Mouse (Mus musculus): ENCODE measurements around the gene Osmr. TPM values are rescaled to one million over a fixed set of nuclear protein-coding genes. Genes with fewer than 3 reads are reported as not detected.

Gene Osmr
- polyA plus RNA-seq (2015; fragmentation: Nextera tagmentation; extraction: Ambion mirVana) = 4.6 and 4.7 TPM in 2 replicates

- H3K9me3 ChIP-seq (replicated peaks; ENCODE audit: control insufficient read depth, low read length) = no peaks in the 10 kb centered on the region
- H3K27ac ChIP-seq (ENCODE audit: low read length) = peak within 1 kb of the TSS; percentile 69
- peak within 1 kb of the TSS; percentile 95 for H3K4me2 ChIP-seq (ENCODE audit: low read depth, low read length)
- H3K27me3 ChIP-seq (ENCODE audit: control insufficient read depth, insufficient read depth, low read length) = no peaks in the 10 kb centered on the region
- peak within 1 kb of the TSS; percentile 84 for H3K9ac ChIP-seq (ENCODE audit: low read length)
- H3K36me3 ChIP-seq (ENCODE audit: control insufficient read depth, insufficient read depth) = no peaks in the 10 kb centered on the region
- ATAC-seq (replicated peaks; ENCODE audit: extremely low read depth, insufficient read depth, low FRiP score) = peak; percentile 28; the same call in 1 of the 2 replicates
- H3K4me1 ChIP-seq (ENCODE audit: control insufficient read depth, insufficient read depth, low read length) = peaks cover 6% of the 10 kb centered on the region
- 5% methylated on average over 16 of the region's 16 CpGs for WGBS
- H3K4me3 ChIP-seq (ENCODE audit: low read length) = peak within 1 kb of the TSS; percentile 71
These were observed at the start of gene Osmr for GRCm38 (mm10) chr15:6874601-6875019. Osmr (minus strand) TSS chr15:6874969.

DNA sequence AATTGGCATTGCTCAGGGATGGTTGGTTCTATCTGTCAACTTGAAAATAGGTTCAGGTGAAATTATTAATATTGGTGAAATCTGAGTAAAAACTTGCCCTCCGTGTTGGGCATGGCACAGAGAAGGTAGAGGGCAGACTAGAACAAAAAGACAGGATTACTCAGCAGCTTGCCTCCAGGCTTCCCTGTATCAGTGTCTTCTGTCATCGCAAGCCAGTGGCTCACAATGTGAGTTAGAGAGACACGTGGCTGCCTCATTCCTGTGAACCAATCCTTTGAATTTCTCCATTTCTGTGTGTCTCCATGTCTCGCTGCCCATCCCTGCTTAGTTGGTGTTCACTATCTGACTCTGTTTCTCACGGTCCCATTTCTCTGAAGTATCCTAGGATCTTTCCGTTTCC is 44.6 kb upstream of the Osmr start:
- Histone ChIP-seq H3K4me2 (ENCODE audit: low read depth, low read length) (no peak overlapping the region), H3K27ac (ENCODE audit: low read length) (no peak overlapping the region), H3K9ac (ENCODE audit: low read length) (no peak overlapping the region), H3K4me1 (ENCODE audit: control insufficient read depth, insufficient read depth, low read length) (peaks cover 2% of the 10 kb centered on the region; the same call in 1 of the 2 replicates), H3K4me3 (ENCODE audit: low read length) (no peak overlapping the region), H3K9me3 (replicated peaks; ENCODE audit: control insufficient read depth, low read length) (no peaks in the 10 kb centered on the region), H3K36me3 (ENCODE audit: control insufficient read depth, insufficient read depth) (no peaks in the 10 kb centered on the region), H3K27me3 (ENCODE audit: control insufficient read depth, insufficient read depth, low read length) (no peaks in the 10 kb centered on the region; the same call in 1 of the 2 replicates)
- no peak for ATAC-seq (replicated peaks; ENCODE audit: extremely low read depth, insufficient read depth, low FRiP score)
- WGBS = 49% methylated on average over 6 of the region's 6 CpGs

GRCm38 (mm10) chr15:6914163-6914562 is 39.4 kb upstream of the Osmr start:
- no peak overlapping the region for H3K27ac ChIP-seq (ENCODE audit: low read length)
- no peak for ATAC-seq (replicated peaks; ENCODE audit: extremely low read depth, insufficient read depth, low FRiP score)
- H3K27me3 ChIP-seq (ENCODE audit: control insufficient read depth, insufficient read depth, low read length) = no peaks in the 10 kb centered on the region; the same call in 1 of the 2 replicates
- no peak overlapping the region for H3K4me2 ChIP-seq (ENCODE audit: low read depth, low read length)
- peaks cover 10% of the 10 kb centered on the region for H3K4me1 ChIP-seq (ENCODE audit: control insufficient read depth, insufficient read depth, low read length)
- WGBS = 86% methylated on average over 6 of the region's 6 CpGs
- H3K36me3 ChIP-seq (ENCODE audit: control insufficient read depth, insufficient read depth) = no peaks in the 10 kb centered on the region
- no peaks in the 10 kb centered on the region for H3K9me3 ChIP-seq (replicated peaks; ENCODE audit: control insufficient read depth, low read length)
- no peak overlapping the region for H3K9ac ChIP-seq (ENCODE audit: low read length)
- H3K4me3 ChIP-seq (ENCODE audit: low read length) = no peak overlapping the region

DNA sequence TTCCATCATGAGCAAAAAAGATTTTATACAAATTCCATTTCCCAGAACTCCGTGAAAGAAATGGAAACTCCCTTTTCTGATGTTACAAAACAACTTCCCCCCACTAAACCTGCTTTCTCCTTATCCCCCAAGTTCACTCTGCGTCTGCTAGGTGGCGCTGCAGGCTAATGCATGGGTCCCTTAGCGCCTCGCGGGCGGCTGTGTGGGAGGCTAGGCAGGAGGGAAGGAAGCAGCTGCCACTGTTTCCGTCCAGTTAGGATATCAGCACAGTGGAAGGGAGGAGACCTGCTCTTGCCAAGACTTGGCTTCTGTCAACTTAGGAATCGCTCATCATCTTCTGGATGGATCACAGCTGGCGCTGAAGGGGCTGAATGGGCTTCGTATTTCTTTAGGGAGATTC is 34.9 kb upstream of the Osmr start:
- peak; percentile 95 for ATAC-seq (replicated peaks; ENCODE audit: extremely low read depth, insufficient read depth, low FRiP score)
- Histone ChIP-seq H3K9ac (ENCODE audit: low read length) (peak overlapping the region; percentile 39), H3K4me1 (ENCODE audit: control insufficient read depth, insufficient read depth, low read length) (peaks cover 10% of the 10 kb centered on the region), H3K27ac (ENCODE audit: low read length) (no peak overlapping the region; the same call in 1 of the 2 replicates), H3K4me2 (ENCODE audit: low read depth, low read length) (peak overlapping the region; percentile 48), H3K27me3 (ENCODE audit: control insufficient read depth, insufficient read depth, low read length) (no peaks in the 10 kb centered on the region), H3K36me3 (ENCODE audit: control insufficient read depth, insufficient read depth) (no peaks in the 10 kb centered on the region), H3K9me3 (replicated peaks; ENCODE audit: control insufficient read depth, low read length) (no peaks in the 10 kb centered on the region), H3K4me3 (ENCODE audit: low read length) (peak overlapping the region; percentile 12; the same call in 1 of the 2 replicates)
- WGBS = 2% methylated on average over 11 of the region's 11 CpGs

- Histone ChIP-seq H3K4me3 (ENCODE audit: low read length) (peak overlapping the region; percentile 12; the same call in 1 of the 2 replicates), H3K36me3 (ENCODE audit: control insufficient read depth, insufficient read depth) (no peaks in the 10 kb centered on the region), H3K9me3 (replicated peaks; ENCODE audit: control insufficient read depth, low read length) (no peaks in the 10 kb centered on the region), H3K9ac (ENCODE audit: low read length) (peak overlapping the region; percentile 8), H3K27me3 (ENCODE audit: control insufficient read depth, insufficient read depth, low read length) (no peaks in the 10 kb centered on the region), H3K27ac (ENCODE audit: low read length) (0 out of 2 replicates have a peak overlapping the region, but pooled peaks have one; percentile 13), H3K4me1 (ENCODE audit: control insufficient read depth, insufficient read depth, low read length) (peaks cover 10% of the 10 kb centered on the region), H3K4me2 (ENCODE audit: low read depth, low read length) (peak overlapping the region; percentile 48)
- no peak for ATAC-seq (replicated peaks; ENCODE audit: extremely low read depth, insufficient read depth, low FRiP score)
- WGBS = 35% methylated on average over 14 of the region's 14 CpGs
These were observed 34.3 kb upstream of the Osmr start for GRCm38 (mm10) chr15:6909084-6909483.

DNA sequence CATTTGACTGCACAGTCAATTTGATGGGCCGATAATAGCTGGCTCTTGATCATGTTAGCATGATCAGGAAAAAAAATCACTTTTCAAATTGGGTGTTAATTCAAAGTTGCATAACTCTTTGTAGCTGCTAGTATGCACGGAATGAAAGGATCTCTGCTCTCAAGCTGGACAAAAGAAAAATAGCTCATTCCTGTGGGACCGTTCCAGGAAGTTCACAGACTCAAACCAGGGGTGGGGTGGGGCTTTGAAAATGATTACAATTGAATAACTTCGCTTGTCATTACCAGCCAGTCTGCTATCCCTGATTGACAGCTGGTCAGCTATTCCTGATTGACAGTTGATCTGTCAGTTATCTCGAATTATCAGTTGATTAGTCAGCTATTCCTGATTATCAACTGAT is 33.8 kb upstream of the Osmr start:
- ATAC-seq (replicated peaks; ENCODE audit: extremely low read depth, insufficient read depth, low FRiP score) = no peak
- H3K36me3 ChIP-seq (ENCODE audit: control insufficient read depth, insufficient read depth) = no peaks in the 10 kb centered on the region

GRCm38 (mm10) chr15:6906260-6907047 is 31.7 kb upstream of the Osmr start:
- no peaks in the 10 kb centered on the region for H3K36me3 ChIP-seq (ENCODE audit: control insufficient read depth, insufficient read depth)
- H3K27me3 ChIP-seq (ENCODE audit: control insufficient read depth, insufficient read depth, low read length) = no peaks in the 10 kb centered on the region
- no peak overlapping the region for H3K4me3 ChIP-seq (ENCODE audit: low read length)
- H3K9me3 ChIP-seq (replicated peaks; ENCODE audit: control insufficient read depth, low read length) = no peaks in the 10 kb centered on the region
- H3K4me2 ChIP-seq (ENCODE audit: low read depth, low read length) = no peak overlapping the region
- 61% methylated on average over 19 of the region's 19 CpGs for WGBS
- ATAC-seq (replicated peaks; ENCODE audit: extremely low read depth, insufficient read depth, low FRiP score) = no peak
- H3K9ac ChIP-seq (ENCODE audit: low read length) = no peak overlapping the region
- H3K4me1 ChIP-seq (ENCODE audit: control insufficient read depth, insufficient read depth, low read length) = peaks cover 10% of the 10 kb centered on the region
- no peak overlapping the region for H3K27ac ChIP-seq (ENCODE audit: low read length)

More for the DNA sequence above, 33.8 kb upstream of the Osmr start:
- H3K27ac ChIP-seq (ENCODE audit: low read length) = no peak overlapping the region
- H3K4me3 ChIP-seq (ENCODE audit: low read length) = no peak overlapping the region
- 44% methylated on average over 5 of the region's 5 CpGs for WGBS
- H3K9ac ChIP-seq (ENCODE audit: low read length) = no peak overlapping the region
- no peaks in the 10 kb centered on the region for H3K9me3 ChIP-seq (replicated peaks; ENCODE audit: control insufficient read depth, low read length)
- H3K4me2 ChIP-seq (ENCODE audit: low read depth, low read length) = no peak overlapping the region
- H3K4me1 ChIP-seq (ENCODE audit: control insufficient read depth, insufficient read depth, low read length) = peaks cover 10% of the 10 kb centered on the region
- H3K27me3 ChIP-seq (ENCODE audit: control insufficient read depth, insufficient read depth, low read length) = no peaks in the 10 kb centered on the region

- ATAC-seq (replicated peaks; ENCODE audit: extremely low read depth, insufficient read depth, low FRiP score) = no peak
- WGBS = 84% methylated on average over 4 of the region's 4 CpGs
- H3K4me2 ChIP-seq (ENCODE audit: low read depth, low read length) = no peak overlapping the region
These were observed 31.0 kb upstream of the Osmr start for GRCm38 (mm10) chr15:6905726-6906125.

DNA sequence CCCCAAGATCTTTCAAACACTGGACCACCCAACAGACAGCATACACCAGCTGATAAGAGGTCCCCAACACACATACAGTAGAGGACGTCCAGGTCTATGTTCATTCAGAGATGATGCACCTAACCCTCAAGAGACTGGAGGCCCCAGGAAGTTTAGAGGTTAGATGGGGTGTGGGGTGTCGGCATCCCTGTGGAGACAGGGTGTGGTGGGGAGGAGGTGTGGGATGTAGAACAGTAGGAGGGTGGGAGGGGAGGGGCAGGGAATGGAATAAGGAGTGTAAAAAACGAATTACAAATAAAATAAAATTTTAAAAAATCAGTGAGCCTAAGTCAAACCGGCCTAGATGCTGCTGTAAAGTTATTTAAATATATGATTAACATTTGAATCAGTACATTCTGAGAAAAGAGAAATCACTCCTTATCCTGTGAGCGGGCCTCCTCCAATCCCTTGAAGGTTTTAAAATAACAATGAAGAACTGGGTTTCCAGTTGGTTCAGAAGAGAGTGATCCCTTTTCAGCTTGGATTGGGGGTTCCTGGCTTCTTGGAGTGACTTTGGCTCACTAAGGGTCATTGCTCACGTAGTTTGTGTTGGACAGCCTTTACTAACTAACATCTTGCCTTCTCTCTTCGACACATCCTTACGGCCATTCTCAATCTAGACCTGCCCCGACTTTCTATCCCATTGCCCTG is 28.7 kb upstream of the Osmr start:
- ATAC-seq (replicated peaks; ENCODE audit: extremely low read depth, insufficient read depth, low FRiP score) = no peak
- no peaks in the 10 kb centered on the region; the same call in 1 of the 2 replicates for H3K4me1 ChIP-seq (ENCODE audit: control insufficient read depth, insufficient read depth, low read length)
- H3K27me3 ChIP-seq (ENCODE audit: control insufficient read depth, insufficient read depth, low read length) = no peaks in the 10 kb centered on the region
- no peaks in the 10 kb centered on the region for H3K36me3 ChIP-seq (ENCODE audit: control insufficient read depth, insufficient read depth)
- no peak overlapping the region for H3K4me2 ChIP-seq (ENCODE audit: low read depth, low read length)
- H3K9me3 ChIP-seq (replicated peaks; ENCODE audit: control insufficient read depth, low read length) = no peaks in the 10 kb centered on the region
- no peak overlapping the region for H3K9ac ChIP-seq (ENCODE audit: low read length)
- no peak overlapping the region for H3K4me3 ChIP-seq (ENCODE audit: low read length)
- 65% methylated on average over 9 of the region's 9 CpGs for WGBS
- H3K27ac ChIP-seq (ENCODE audit: low read length) = no peak overlapping the region

More at GRCm38 (mm10) chr15:6905726-6906125, 31.0 kb upstream of the Osmr start:
- Histone ChIP-seq H3K27me3 (ENCODE audit: control insufficient read depth, insufficient read depth, low read length) (no peaks in the 10 kb centered on the region), H3K27ac (ENCODE audit: low read length) (no peak overlapping the region), H3K9ac (ENCODE audit: low read length) (no peak overlapping the region), H3K4me3 (ENCODE audit: low read length) (no peak overlapping the region), H3K4me1 (ENCODE audit: control insufficient read depth, insufficient read depth, low read length) (peaks cover 10% of the 10 kb centered on the region), H3K36me3 (ENCODE audit: control insufficient read depth, insufficient read depth) (no peaks in the 10 kb centered on the region), H3K9me3 (replicated peaks; ENCODE audit: control insufficient read depth, low read length) (no peaks in the 10 kb centered on the region)

Data from heart, embryonic 16.5 days (tissue).